Mouse (Mus musculus) thymus, postnatal 36 days (tissue): ENCODE results near the gene Smco1.
A peak's percentile ranks its signal among the peaks of the same experiment; 100 is the strongest.
"Not testable (repeated sequence)": the region's sequence is repeated elsewhere in the genome, so short reads cannot be mapped to it uniquely, and the experiment has no call there.

Experiments
- DNase-seq, 2 experiments: peaks; one replicate each; pipeline ENCODE4 v3.0.0; 2022; ENCODE audit warnings: mixed read lengths in 2 of 2

Gene Smco1

DNA sequence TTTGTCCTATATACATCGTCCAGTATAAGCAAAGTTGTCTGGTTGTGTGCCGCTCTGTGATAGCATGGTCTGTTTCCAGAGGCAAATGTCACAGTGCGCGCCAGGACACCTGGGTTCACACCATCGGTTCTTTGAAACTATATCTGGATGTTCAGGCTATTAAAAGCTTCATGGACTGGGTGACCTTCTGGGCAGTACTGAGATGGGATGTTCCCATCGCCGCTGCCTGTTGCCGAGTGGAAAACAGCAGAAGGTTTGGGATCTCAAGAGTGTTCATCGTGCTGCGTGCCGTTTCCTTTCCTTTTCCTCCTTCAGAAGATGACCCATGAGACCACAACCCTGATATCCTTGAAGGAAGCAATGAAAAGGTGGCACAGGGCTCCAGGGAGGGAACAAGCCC, at the start of gene Smco1:
Gene Smco1 (plus strand): TSS at position 178 of the 400 bp plus-strand sequence.
- no peak for DNase-seq

DNA sequence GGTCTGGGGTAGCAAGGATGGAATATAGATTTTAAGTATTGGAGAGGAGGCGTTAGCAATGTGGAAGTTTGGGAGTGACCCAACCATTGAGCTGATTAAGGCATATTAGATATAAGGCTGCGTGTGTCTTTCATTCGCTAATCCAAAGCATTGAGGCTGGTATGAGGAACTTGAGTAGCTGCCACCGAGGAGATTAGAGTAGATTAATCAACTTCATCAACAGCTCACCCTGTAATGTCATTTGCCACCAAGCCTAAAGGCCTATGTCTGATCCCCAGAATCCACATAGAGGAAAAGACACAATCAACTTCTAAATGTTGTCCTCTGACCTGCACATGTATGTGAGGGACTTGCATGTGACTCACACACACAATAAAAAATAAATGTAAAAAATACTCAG, 49.5 kb upstream of the Smco1 start:
- DNase-seq, result no peak

DNA sequence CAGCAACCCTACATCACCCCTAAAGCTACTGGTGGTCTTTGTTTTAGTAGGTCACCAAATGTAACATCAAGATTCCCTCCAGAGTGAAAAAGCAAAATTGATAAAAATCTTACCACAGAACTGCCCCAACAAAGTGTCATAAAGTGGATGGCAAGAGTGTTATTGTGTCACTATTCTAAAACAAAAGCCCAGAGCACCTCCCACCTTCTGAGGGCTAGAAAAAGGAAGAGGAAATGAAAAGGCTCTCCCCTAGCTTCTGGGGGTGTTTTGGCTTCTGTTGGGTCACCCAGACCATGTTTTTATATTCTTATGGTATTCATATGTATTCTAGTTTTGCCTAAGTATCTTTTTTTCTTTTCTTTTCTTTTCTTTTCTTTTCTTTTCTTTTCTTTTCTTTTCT, 48.9 kb upstream of the Smco1 start:
- DNase-seq, result no peak

DNA sequence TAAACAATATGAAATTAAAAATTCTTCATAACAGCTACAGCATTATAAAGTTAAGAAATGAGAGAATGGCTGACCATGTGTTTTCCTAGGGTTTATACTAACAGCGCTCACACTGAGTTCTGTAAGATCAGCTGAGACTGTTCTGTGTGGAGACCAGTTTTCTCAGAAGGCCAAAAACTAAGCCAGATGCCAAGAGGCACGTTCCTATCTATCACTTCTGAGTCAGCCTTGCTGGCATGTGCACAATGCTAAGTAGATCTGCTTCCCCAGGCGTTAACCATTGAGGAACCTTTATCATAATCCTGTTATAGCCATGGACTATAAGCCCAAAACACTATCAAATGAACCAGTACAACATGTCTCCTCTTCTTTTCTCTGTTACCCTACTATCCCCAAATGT, 39.2 kb upstream of the Smco1 start:
- DNase-seq, result not testable (repeated sequence)

DNA sequence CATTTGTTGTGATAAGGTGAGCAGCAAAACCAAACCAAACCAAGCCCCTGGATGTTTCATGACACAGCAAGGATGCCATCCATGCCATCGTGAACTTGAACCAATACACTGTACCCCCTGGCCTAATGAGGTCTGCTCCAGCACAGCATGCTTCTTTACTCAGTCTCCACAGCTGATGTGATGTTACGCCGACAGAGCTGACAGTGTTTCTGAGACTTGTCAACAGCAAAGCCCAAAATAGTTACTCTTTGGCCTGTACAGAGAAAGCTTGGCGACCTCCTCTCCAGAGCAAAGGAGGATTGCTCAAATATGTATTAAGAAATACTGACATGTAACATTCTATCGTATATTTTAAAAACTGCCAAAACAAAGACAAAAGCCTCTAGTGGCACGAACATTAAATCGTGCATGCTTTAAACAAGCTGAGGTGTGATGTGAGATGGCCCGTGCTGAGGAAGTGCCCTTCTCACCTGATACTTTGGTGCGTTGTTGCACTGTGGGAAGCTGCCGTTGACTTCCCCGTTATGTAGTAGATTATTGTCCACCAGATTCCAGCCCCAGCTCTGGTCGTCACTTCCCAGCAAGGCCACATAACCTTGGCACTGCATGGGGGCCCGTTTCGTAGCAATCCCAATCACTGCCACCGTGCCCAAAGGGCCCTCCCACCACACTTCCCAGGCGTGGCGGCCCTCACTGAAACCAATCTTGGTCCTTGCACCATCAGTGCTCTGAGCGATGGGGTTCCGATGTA, 33.2 kb upstream of the Smco1 start:
- DNase-seq, result no peak

DNA sequence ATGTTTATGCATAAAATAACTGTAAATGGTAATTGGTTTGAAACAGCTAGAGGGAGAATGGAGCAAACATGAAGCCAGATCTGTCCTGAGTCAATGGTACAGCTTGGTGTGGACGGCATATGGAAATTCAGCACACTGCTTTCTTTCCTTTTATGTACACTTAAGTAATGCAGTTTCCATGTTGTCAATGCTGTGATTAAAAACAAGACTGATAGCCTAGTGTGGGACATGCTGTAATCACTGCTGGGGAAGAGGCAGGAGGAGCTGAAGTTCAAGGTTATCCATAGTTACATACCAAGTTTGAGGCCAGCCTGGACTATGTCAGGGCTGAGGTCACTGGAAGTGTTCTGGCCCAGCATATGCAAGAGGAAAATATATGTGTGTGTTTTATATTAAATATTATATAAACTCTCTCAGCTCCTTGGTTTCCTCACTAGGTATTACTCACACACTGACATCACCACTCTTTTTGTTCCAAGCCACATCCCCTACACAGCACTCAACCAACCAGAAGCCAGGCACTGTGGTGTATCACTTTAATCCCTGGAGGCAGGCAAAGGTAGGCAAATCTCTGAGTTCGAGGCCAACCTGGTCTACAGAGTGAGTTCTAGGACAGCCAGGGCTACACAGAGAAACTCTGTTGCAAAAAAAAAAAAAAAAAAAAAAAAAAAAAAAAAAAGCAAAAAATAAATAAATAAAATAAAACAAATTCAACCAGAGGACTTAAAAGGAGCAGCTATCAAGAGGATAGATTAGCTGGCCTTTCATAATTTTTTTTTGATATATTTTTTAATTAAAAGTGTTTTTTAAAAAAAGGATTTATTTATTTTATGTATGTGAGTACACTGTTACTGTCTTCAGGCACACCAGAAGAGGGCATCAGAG, 31.6 kb upstream of the Smco1 start:
- DNase-seq, result no peak

DNA sequence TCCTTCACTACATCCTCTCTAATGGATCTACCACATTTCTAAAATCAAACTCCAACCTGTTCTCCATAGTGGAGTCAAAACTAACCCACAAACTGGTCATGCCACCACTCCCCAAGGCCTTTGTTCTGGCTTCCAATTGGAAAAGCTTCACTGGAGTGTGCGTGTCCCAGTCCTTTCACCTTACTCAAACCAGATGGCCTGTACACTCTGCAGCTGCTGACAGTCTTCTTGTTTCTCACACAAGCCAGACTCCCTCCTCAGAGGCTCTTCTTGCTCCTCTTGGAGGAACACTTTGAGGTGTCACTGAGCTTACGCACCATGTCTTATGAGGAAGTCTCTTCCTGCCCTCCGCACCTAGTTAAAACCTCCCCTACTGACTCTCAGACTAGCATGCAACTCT, 27.4 kb upstream of the Smco1 start:
- DNase-seq, result no peak

DNA sequence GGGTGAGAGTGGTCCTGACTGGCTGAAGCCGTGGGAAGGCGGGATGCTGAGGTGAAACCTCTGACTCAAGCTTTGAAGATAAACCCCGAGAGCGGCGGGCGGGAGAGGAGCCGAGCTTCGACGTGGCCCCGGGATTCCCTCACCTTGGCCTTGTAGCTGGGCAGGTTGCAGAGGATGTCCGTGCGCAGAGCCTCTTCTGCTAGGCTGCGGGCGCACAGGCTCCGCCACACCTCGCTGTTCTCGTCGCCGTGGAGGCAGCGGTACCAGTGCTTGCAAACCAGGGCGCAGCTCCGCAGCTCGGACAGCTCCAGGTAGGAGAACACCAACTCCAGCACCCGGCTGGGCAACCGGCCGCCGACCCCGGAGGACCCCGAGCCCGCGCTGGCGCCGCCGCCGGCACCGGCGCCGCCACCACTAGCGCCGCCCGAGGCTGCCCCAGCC, 24.9 kb upstream of the Smco1 start:
- peak; percentile 48 to 67 for DNase-seq

DNA sequence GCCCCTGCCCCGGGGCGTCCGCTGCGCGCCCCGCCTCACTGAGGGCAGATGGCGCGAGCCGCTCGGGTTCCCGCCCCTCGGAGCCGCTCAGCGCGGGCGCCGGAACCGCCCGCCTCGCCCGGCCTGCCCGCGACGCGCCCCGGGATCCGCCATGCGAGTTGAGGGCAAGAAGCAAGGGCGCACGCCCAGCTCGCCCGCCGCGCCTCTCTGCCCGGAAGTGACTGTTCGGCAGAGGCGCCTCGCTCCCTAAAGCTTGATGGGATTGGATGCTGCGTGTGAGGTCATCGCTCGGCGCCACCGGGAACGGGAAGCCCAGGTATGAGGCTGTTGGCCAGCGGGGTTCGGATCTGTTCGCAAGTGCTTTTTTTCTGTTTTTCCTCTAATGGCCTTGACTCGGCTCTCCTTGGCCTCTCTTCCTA, 24.3 kb upstream of the Smco1 start, which contains the start of the genes Fbxo45 and Wdr53:
Gene Fbxo45 (minus strand): TSS at position 207 of the 419 bp plus-strand sequence.
Gene Wdr53 (plus strand): TSS at position 276 of the 419 bp plus-strand sequence.
- peak; percentile 94 to 98 for DNase-seq

DNA sequence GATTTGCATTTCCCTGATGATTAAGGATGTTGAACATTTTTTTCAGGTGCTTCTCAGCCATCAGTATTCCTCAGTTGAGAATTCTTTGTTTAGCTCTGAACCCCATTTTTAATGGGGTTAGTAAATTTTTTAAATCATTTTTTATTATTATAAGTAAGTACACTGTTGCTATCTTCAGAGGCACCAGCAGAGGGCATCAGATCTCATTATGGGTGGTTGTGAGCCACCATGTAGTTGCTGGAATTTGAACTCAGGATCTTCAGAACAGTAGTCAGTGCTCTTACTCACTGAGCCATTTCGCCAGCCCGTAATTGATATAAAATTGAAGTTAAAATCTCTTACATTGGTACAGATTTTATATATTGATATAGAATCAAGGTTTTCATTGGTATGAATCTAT, 7.0 kb upstream of the Smco1 start:
- peak; percentile 21 to 26 for DNase-seq

DNA sequence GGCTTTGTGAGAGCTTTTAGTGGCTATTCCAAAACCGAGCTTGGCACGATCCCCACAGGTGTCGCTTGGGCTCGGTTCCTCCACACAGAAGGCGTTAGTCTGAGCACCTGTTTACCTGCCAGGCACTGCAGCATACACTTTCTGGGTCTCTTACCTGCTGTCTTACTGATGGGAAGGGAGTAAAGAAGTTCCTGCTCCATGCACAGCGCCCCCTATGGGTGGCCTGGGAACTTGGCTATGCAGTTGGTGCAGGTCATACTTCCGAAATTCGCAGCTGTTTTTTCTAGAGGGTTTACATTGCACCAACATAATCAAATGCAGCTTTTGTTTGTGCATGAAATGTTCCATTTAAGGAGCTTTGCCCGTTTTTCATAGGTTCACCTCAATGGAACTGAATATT, 2.1 kb downstream of the Smco1 start:
- DNase-seq, result peak; percentile 14 to 19

DNA sequence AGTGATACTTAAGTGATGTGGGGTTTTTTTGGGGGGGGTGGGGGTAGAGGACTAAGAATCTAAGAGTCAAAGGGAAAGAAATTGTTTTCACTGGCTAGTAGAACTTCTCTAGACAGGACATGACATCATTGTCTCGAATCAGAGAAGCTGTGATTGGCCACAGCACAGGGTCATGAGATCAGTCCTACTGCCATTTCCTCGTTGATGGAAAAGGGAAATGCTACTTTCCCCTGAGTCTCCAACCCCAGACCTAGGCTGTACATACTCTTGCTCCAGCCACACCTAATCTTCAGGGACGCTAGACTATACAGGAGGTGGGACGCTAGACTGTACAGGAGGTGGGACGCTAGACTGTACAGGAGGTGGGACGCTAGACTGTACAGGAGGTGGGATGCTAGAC, 3.8 kb downstream of the Smco1 start:
- no peak for DNase-seq

DNA sequence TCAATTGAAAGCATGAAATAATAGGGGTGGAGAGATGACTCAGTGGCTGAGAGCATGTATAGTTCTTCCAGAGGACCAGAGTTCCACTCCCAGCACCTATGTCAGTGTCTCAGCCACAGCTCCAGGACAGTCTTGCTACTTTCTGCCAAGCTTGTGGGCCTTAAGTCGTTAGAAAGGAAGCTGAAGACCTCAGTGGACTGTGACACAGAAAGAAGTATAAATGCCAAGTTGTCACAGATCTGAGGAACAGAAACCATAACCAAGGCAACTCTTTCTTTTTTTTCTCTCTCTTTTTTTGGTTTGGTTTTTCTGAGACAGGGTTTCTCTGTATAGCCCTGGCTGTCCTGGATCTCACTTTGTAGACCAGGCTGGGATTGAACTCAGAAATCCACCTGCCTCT, 4.6 kb downstream of the Smco1 start:
- DNase-seq, result no peak

DNA sequence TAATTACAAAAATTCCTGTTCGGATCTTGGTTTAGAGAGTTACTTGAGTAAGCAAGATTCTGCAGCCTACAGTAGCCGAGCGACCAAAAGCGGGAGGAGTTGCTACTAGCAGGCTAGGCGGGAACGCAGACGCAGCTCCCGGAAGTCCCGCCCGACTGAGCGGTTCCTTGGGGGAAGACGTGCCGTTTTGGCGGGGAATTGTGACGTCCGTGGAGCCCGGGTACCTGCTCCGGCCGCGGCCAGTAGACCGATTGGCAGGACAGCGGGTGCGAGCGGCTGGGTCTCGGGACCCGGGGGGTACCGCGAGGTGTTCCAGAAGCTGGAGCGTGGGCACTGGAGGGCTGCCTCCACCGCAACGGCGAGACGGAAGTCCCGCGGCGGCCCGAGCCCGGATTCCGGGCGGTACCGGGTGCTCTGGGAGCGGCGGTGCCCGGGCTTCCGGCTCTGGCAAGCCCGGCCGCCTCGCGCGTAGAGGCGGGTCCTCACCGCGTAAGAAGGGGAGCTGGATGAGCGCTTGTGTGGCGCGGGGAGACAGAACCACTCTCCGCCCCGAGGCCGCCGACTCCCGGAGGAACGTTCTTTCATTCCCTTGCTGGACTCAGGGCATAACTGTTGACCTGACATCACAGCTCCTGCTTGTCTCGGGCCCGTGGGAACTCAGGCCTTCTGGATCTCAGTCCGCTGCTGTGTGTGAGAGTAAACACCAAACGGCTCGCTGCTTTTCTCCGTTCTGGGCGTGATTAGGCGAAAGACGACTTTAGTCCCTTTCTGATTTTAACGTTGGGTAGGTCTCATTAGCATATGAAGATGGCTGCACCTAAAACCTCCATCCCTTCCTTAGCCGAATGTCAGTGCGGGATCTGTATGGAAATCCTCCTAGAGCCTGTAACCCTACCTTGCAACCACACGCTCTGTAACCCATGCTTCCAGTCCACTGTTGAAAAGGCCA, 6.3 kb downstream of the Smco1 start, which contains the start of gene Rnf168:
Gene Rnf168 (plus strand): TSS at position 152 of the 949 bp plus-strand sequence.
- peak; percentile 87 for DNase-seq

DNA sequence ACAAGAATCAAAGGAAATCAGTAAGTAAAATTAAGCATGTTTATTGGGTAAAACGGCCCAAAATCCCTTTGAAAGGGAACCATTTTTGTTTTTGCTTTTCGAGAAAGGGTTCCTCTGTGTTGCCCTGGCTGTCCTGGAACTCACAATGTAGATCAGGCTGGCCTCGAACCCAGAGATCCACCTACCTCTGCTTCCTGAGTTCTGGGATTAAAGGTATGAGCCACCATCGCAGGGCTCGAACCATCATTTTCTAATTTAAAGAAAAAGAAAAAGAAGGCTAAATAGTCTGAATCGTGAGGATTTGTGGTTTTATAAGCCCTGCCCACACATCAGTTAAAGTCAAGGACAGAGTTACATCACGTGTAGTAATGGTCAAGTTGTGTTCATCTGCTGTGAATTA, 7.1 kb downstream of the Smco1 start:
- no peak for DNase-seq

DNA sequence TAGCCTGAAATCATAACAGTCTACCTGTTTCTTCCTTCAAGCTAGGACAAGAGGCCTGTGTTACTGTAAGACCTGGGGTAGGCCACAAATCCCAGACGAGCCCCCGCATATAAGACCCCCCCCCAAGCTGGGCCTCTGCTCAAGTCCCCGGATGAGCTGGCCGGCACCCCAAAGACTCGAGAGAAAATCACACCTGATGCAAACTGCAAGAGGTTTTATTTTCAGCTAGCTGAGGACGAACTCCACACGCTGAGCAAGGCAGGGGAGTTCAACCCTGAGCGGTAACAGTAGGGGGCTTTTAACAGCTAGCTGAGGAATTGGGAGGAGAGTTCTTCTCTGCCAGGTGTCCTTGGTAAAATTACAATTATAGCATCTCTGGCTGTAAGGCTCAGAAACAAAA, 8.9 kb downstream of the Smco1 start:
- DNase-seq, result no peak

DNA sequence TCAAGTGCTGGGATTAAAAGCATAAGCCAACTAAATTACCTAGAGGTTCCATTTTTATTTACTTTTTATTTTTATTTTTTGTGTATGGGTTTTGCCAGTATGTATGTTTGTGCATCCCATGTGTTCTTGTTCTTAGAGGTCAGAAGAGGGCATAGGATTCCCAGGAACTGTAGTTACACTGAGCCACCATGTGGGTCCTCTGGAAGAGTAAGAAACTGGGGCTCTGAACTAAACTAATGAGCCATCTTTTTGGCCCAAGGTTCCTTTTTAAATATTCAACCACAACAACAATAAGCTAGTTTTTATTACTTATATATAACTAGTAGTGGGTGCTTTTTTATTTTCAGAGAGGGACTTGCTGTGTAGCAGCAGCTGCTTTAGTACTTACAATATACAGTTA, 11.3 kb downstream of the Smco1 start:
- no peak for DNase-seq

DNA sequence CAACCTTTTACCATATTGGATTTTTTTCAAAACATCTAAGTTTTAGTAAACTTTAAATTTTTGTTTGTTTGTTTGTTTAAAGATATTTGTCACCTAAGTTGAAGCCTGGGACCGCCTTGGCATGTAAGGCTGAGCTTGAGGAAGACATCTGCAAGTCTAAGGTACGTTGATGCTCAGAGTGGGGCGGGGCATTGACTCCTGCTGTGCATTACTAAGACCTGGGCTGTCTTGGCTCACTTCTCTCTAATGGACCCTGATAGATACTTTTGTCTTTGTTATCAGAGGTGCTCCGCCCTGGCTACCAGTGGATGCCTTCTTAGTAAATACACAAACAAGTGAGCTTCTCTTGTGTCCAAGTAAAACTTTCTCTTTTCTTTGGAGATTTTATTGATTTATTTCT, 20.6 kb downstream of the Smco1 start:
- no peak for DNase-seq

DNA sequence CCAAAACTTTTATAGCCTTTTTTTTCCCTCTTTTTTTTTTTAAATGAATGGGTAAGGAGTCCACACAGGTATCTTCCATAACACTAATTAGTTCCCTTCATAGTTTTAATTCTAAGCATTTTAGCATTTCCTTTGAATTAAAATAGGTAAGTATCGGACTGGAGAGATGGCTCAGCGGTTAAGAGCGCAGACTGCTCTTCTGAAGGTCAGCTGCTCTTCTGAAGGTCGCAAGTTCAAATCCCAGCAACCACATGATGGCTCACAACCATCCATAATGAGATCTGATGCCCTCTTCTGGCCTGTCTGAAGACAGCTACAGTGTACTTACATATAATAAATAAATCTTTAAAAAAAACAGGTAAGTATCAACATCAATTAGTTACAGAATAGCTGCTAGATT, 28.3 kb downstream of the Smco1 start:
- not testable (repeated sequence) for DNase-seq

DNA sequence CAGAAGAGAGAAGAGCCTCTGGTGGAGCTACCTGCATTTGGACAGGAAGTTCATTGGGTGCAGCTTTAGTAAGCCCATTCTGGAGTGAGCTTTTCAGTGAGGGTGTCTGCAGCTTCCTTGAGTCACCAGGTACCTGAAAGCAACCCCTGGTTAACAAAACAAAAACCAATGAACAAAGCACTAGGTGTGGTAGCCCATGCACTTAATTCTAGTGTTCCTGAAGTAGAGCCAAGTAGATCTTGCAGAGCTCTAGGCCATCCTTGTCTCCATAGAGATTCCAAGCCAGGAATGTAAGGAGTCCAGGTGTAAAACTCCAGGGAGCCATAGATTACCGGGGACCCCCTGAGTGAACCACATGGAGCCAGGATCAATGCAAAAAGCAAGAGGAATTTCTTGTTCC, 31.8 kb downstream of the Smco1 start:
- DNase-seq, result no peak

DNA sequence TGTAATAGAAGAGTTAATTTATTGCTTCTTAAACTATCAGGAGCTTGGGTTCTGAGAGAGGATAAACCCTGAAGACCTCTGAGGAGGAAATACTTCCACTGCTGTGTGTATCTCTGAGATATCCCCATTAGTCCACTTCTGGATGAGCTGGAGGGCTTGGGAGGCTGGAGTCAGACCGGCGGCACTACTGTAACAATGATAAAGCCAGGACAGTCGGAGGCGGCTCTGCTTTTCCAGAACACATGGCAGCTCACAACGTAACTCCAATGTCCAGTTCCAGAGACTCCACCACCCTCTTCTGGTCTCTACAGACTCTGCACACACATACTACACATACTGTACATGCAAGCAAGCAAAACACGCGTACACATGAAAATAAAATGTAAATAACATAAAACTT, 32.6 kb downstream of the Smco1 start:
- DNase-seq, result no peak

DNA sequence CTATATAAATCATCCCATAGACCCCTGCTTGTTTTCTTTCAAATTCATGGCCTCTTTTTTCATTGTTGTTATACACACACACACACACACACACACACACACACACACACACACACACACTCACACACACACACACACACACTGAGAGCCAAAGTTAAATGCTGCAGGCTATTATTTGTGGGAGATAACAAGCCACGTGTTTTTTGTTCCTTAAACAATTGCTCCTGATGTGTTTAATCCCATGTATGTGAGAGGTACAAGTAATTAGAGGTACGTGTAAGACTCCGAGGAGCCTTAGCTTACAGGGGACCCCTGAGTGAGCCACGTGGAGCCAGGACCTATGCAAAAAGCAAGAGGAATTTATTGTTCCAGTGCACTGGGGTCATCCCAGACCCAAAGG, 40.7 kb downstream of the Smco1 start:
- DNase-seq, result no peak

DNA sequence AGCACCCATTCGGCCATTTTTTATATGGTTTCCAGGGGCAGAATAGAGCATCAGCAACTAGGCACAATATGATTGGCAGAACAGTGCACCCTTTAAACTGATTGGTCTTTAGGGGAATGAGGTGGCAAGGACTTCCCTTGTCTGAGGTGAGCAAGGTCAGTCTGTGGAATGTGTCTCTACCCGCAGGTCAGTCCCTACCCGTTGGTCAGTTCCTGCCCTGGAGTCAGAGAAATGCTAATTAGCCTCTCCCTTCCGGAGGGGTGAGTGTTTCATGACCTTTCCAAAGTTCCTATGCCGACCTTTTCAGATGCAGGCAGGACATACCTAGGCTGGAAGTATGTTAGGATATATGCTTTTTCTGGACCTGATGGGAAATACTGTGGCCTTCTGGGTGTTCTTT, 41.1 kb downstream of the Smco1 start:
- no peak for DNase-seq
